Mouse (Mus musculus) T-helper 2 cell (primary cell): ENCODE measurements around the gene Fam69b.
"Not testable (repeated sequence)": the region's sequence is repeated elsewhere in the genome, so short reads cannot be mapped to it uniquely, and the experiment has no call there.

Experiments
- in situ Hi-C: fragments of 300-600 bp; cut with MboI, MseI; formaldehyde crosslinking; loops from one replicate; pipeline ENCODE4 v1.15.1; 2025; ENCODE audit warnings: high pct_unique_total_duplicates

Fam69b gene

GRCm38 (mm10) chr2:26661143-26661752 lies 33.0 kb downstream of the Fam69b start:
- in situ Hi-C loops: no loop called here

GRCm38 (mm10) chr2:26661768-26662508 lies 33.7 kb downstream of the Fam69b start:
- in situ Hi-C loops: no loop called here

GRCm38 (mm10) chr2:26662509-26662882 lies 34.2 kb downstream of the Fam69b start:
- in situ Hi-C loops: no loop called here

- in situ Hi-C loops: no loop called here
Observed at GRCm38 (mm10) chr2:26663112-26663511, 34.9 kb downstream of the Fam69b start.

- in situ Hi-C loops: not testable (repeated sequence)
Observed at GRCm38 (mm10) chr2:26663551-26663950, 35.3 kb downstream of the Fam69b start.

GRCm38 (mm10) chr2:26668746-26669145 lies 40.5 kb downstream of the Fam69b start:
- in situ Hi-C loops: no loop called here

- in situ Hi-C loops: no loop called here
Observed at GRCm38 (mm10) chr2:26671182-26671581, 42.9 kb downstream of the Fam69b start, which contains the start of gene Lcn4. Lcn4 (minus strand) TSS chr2:26671282.
